17 mouse cellular contexts compared by ENCODE assay signal in the genomic region with DNA sequence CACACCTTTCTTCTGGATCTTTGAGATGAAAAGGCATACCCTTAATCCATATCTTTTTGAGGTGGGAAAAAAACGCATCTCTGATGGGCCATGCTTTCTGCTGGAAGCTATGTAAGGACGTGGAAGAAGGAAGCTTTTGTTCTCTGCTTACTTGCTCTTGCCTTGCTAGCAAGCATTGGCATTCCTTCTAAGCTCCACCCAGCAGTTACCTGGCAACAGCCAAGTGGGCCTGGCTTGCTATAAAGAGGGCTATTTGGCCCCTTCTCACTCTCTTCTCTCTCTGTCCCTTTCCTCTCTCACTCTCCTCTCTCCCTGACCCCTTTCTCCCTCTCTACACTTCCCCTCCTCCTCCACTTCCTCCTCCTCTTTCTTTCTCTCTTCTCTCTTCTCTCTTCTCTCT.
A peak's percentile ranks its signal among the peaks of the same experiment; 100 is the strongest.
DNase-seq lines count a peak whose midpoint lies in the region; ATAC-seq and TF ChIP-seq lines count a peak whose summit lies in the region.
"Had no signal": no experiment of that assay in that cellular context is flagged by ENCODE, and none has a peak within 500 bp of the region (broad histone marks: within the 10 kb centered on the region; RNA-seq: fewer than 3 reads in every experiment).

No protein-coding gene starts in this region.

- H3K9me3 ChIP-seq in midbrain, embryonic 11.5 days (ENCODE audit: control insufficient read depth, low read length) = no peaks in the 10 kb centered on the region
- H3K9me3 ChIP-seq in midbrain, embryonic 15.5 days = no peaks in the 10 kb centered on the region
- no peaks in the 10 kb centered on the region for H3K9me3 ChIP-seq in forebrain, postnatal 0 days (ENCODE audit: low read length)
- H3K9me3 ChIP-seq in neural tube, embryonic 13.5 days = no peaks in the 10 kb centered on the region
- no peaks in the 10 kb centered on the region for H3K9me3 ChIP-seq in liver, postnatal 0 days (ENCODE audit: low read length)
- H3K9me3 ChIP-seq: heart, embryonic 15.5 days; neural tube, embryonic 12.5 days had no signal

- no peak overlapping the region for H3K4me2 ChIP-seq in midbrain, embryonic 11.5 days
- no peak overlapping the region for H3K4me2 ChIP-seq in midbrain, embryonic 15.5 days
- H3K4me2 ChIP-seq in forebrain, postnatal 0 days (ENCODE audit: low read depth) = no peak overlapping the region
- H3K4me2 ChIP-seq in neural tube, embryonic 13.5 days = no peak overlapping the region
- no peak overlapping the region for H3K4me2 ChIP-seq in liver, postnatal 0 days (ENCODE audit: low read depth, low read length)
- H3K4me2 ChIP-seq: heart, embryonic 15.5 days; neural tube, embryonic 12.5 days had no signal

- H3K4me1 ChIP-seq in midbrain, embryonic 11.5 days (ENCODE audit: control insufficient read depth, insufficient read depth, low read length) = peaks cover 4% of the 10 kb centered on the region
- H3K4me1 ChIP-seq in midbrain, embryonic 15.5 days = peaks cover 9% of the 10 kb centered on the region
- no peaks in the 10 kb centered on the region; the same call in none of the 2 replicates for H3K4me1 ChIP-seq in forebrain, postnatal 0 days (ENCODE audit: insufficient read depth)
- peaks cover 22% of the 10 kb centered on the region for H3K4me1 ChIP-seq in neural tube, embryonic 13.5 days (replicated peaks)
- no peaks in the 10 kb centered on the region for H3K4me1 ChIP-seq in liver, postnatal 0 days (ENCODE audit: insufficient read depth)

- no peak overlapping the region for H3K4me3 ChIP-seq in midbrain, embryonic 11.5 days (ENCODE audit: low read depth, low read length)
- H3K4me3 ChIP-seq in midbrain, embryonic 15.5 days = no peak overlapping the region
- H3K4me3 ChIP-seq in forebrain, postnatal 0 days (ENCODE audit: low read depth, low read length) = no peak overlapping the region
- no peak overlapping the region for H3K4me3 ChIP-seq in neural tube, embryonic 13.5 days
- H3K4me3 ChIP-seq in liver, postnatal 0 days (ENCODE audit: low read depth, low read length) = no peak overlapping the region
- H3K4me3 ChIP-seq: heart, embryonic 15.5 days; neural tube, embryonic 12.5 days had no signal

- H3K27me3 ChIP-seq in midbrain, embryonic 11.5 days (ENCODE audit: control insufficient read depth, insufficient read depth, low read length) = peaks cover 2% of the 10 kb centered on the region; the same call in 1 of the 2 replicates
- 0 out of 2 replicates have a peak, but pooled peaks cover 2% of the 10 kb centered on the region for H3K27me3 ChIP-seq in midbrain, embryonic 15.5 days (replicated peaks)
- 0 out of 2 replicates have a peak, but pooled peaks cover 4% of the 10 kb centered on the region for H3K27me3 ChIP-seq in forebrain, postnatal 0 days (ENCODE audit: insufficient read depth, low read length)
- H3K27me3 ChIP-seq in neural tube, embryonic 13.5 days = peaks cover 23% of the 10 kb centered on the region
- H3K27me3 ChIP-seq in liver, postnatal 0 days (ENCODE audit: insufficient read depth, low read length) = no peaks in the 10 kb centered on the region
- H3K27me3 ChIP-seq: heart, embryonic 15.5 days; neural tube, embryonic 12.5 days had no signal

- H3K36me3 ChIP-seq in midbrain, embryonic 11.5 days (ENCODE audit: control insufficient read depth, insufficient read depth, low read length) = no peaks in the 10 kb centered on the region
- no peaks in the 10 kb centered on the region for H3K36me3 ChIP-seq in midbrain, embryonic 15.5 days (replicated peaks)
- H3K36me3 ChIP-seq in forebrain, postnatal 0 days (ENCODE audit: insufficient read depth) = no peaks in the 10 kb centered on the region
- no peaks in the 10 kb centered on the region for H3K36me3 ChIP-seq in neural tube, embryonic 13.5 days
- no peaks in the 10 kb centered on the region for H3K36me3 ChIP-seq in liver, postnatal 0 days (replicated peaks; ENCODE audit: insufficient read depth, low read length)
- H3K36me3 ChIP-seq: heart, embryonic 15.5 days; neural tube, embryonic 12.5 days had no signal

- no peak for TF ChIP-seq EP300 in liver, postnatal 0 days (IDR thresholded peaks at IDR 0.05; ENCODE audit: low read depth)

- no peak overlapping the region for H3K9ac ChIP-seq in midbrain, embryonic 11.5 days (ENCODE audit: low read length)
- no peak overlapping the region for H3K9ac ChIP-seq in midbrain, embryonic 15.5 days
- H3K9ac ChIP-seq in forebrain, postnatal 0 days = no peak overlapping the region
- H3K9ac ChIP-seq in neural tube, embryonic 13.5 days = no peak overlapping the region
- H3K9ac ChIP-seq in liver, postnatal 0 days (replicated peaks) = no peak overlapping the region
- H3K9ac ChIP-seq: heart, embryonic 15.5 days; neural tube, embryonic 12.5 days had no signal

- TF ChIP-seq CTCF in forebrain, postnatal 0 days (IDR thresholded peaks at IDR 0.05; ENCODE audit: low read depth) = no peak
- no peak for TF ChIP-seq CTCF in liver, postnatal 0 days (IDR thresholded peaks at IDR 0.05; ENCODE audit: low read depth)

- no peak overlapping the region for H3K27ac ChIP-seq in midbrain, embryonic 11.5 days (ENCODE audit: low read depth, low read length)
- H3K27ac ChIP-seq in midbrain, embryonic 15.5 days = no peak overlapping the region
- H3K27ac ChIP-seq in forebrain, postnatal 0 days (ENCODE audit: low read depth, low read length) = no peak overlapping the region
- H3K27ac ChIP-seq in neural tube, embryonic 13.5 days (replicated peaks) = no peak overlapping the region
- no peak overlapping the region for H3K27ac ChIP-seq in liver, postnatal 0 days (ENCODE audit: low read depth)
- H3K27ac ChIP-seq: heart, embryonic 15.5 days; neural tube, embryonic 12.5 days had no signal

- WGBS in midbrain, embryonic 11.5 days = 15% methylated on average over 2 of the region's 2 CpGs
- 19% methylated on average over 2 of the region's 2 CpGs for WGBS in midbrain, embryonic 15.5 days
- WGBS in forebrain, postnatal 0 days = 9% methylated on average over 2 of the region's 2 CpGs
- WGBS in neural tube, embryonic 13.5 days = 7% methylated on average over 2 of the region's 2 CpGs
- 43% methylated on average over 2 of the region's 2 CpGs for WGBS in liver, postnatal 0 days (ENCODE audit: insufficient replicate concordance)

- peak; percentile 21 for DNase-seq in heart, adult 11 months
- DNase-seq in heart, postnatal 4 days = no peak
- no peak for DNase-seq in midbrain, embryonic 11.5 days (ENCODE audit: low spot score, missing footprints)
- peak; percentile 31 for DNase-seq in forebrain, postnatal 0 days
- DNase-seq in cerebellum, postnatal 25 days = no peak
- DNase-seq in liver, postnatal 0 days = no peak
- DNase-seq: adrenal gland, postnatal 14 days; gastrocnemius, postnatal 25 days; kidney, postnatal 10 days; liver; right cerebral cortex, adult 18-20 months; thymus, adult 18-20 months had no signal

- ATAC-seq in midbrain, embryonic 11.5 days (ENCODE audit: low FRiP score) = peak; percentile 46; the same call in 1 of the 2 replicates
- ATAC-seq in midbrain, embryonic 15.5 days (replicated peaks) = no peak
- peak; percentile 60; the same call in 1 of the 2 replicates for ATAC-seq in forebrain, postnatal 0 days
- ATAC-seq in neural tube, embryonic 13.5 days (ENCODE audit: low read depth) = peak; percentile 37; the same call in 1 of the 2 replicates
- no peak for ATAC-seq in liver, postnatal 0 days
- ATAC-seq: inflammation-experienced regulatory T-cells, adult 6 months had no signal

Comparison
In these comparisons a context has a peak if more than half of its experiments do, and no peak if none do; other contexts are left out.
1. DNase-seq: peak in heart, adult 11 months (single experiment) and forebrain, postnatal 0 days (single experiment); none in heart, postnatal 4 days (single experiment), midbrain, embryonic 11.5 days (single experiment), cerebellum, postnatal 25 days (0 of 2) and liver, postnatal 0 days (single experiment).
2. ATAC-seq: peak in midbrain, embryonic 11.5 days (single experiment), forebrain, postnatal 0 days (single experiment) and neural tube, embryonic 13.5 days (single experiment); none in midbrain, embryonic 15.5 days (single experiment) and liver, postnatal 0 days (single experiment).